Mouse (Mus musculus) adrenal gland, postnatal 0 days (tissue): ENCODE measurements around the gene BC048679. TPM values are rescaled to one million over a fixed set of nuclear protein-coding genes. Genes with fewer than 3 reads are reported as not detected.

Experiments used
- polyA plus RNA-seq: library from polyadenylated mRNA; unstranded; fragments of >200 nt; fragmentation: Nextera tagmentation; extraction: Ambion mirVana; gene quantifications from 2 replicates; pipeline ENCODE4 v1.2.1, GENCODE M21; 2015

The BC048679 gene
- not detected in 2 replicates for polyA plus RNA-seq

GRCm38 (mm10) chr7:81498181-81498580, at the start of gene BC048679:
Gene BC048679, minus strand, starts transcription at chr7:81498281.

GRCm38 (mm10) chr7:81493331-81494021, 4.6 kb downstream of the BC048679 start, which contains the start of gene Ap3b2:
Gene Ap3b2, minus strand, starts transcription at chr7:81493925.

GRCm38 (mm10) chr7:81455155-81455651, 42.9 kb downstream of the BC048679 start, which contains the start of gene Cpeb1:
Gene Cpeb1, minus strand, starts transcription at chr7:81455465.

Other genes starting within 250 kb of the BC048679 start
- 1,416 and 2,217 TPM in 2 replicates for gene Rps17, start 153.0 kb downstream of the BC048679 start, polyA plus RNA-seq
- 6.1 and 8.3 TPM in 2 replicates for gene Cpeb1, start 42.8 kb downstream of the BC048679 start, polyA plus RNA-seq
- gene Ap3b2, start 4.4 kb downstream of the BC048679 start, polyA plus RNA-seq, result 12.3 and 20.9 TPM in 2 replicates
- gene Fsd2, start 68.7 kb upstream of the BC048679 start, polyA plus RNA-seq, result 0.06 and 0.46 TPM in 2 replicates
- 5.2 and 7.7 TPM in 2 replicates for gene Whamm, start 73.0 kb upstream of the BC048679 start, polyA plus RNA-seq
- gene Homer2, start 209.2 kb upstream of the BC048679 start, polyA plus RNA-seq, result 2.4 and 3.3 TPM in 2 replicates